Mouse (Mus musculus) E14TG2a.4 (cell line): ENCODE measurements at regions not wholly inside any gene's neighbourhood (a gene's known extent, or its start where the extent isn't known, plus 50 kb on each side); places are given as distances from the start of the nearest gene placed in this dataset.
A peak's percentile ranks its signal among the peaks of the same experiment; 100 is the strongest.

ENCODE experiments used
- H3K27me3 ChIP-seq: 2 replicates; pipeline ENCODE4 v1.6.1; 2014; ENCODE audit warnings: low read length, control low read depth; ENCODE audit not compliant: insufficient read depth
- H3K36me3 ChIP-seq: 2 replicates; pipeline ENCODE4 v1.6.1; 2014; ENCODE audit warnings: low read length, control low read depth; ENCODE audit not compliant: insufficient read depth
- H3K4me1 ChIP-seq: replicated peaks from 2 replicates; pipeline ENCODE4 v1.6.1; 2014; ENCODE audit warnings: low read depth, low read length, control low read depth
- H3K4me3 ChIP-seq: replicated peaks from 2 replicates; pipeline ENCODE4 v1.5.1; 2014; ENCODE audit warnings: mild to moderate bottlenecking, low read length
- H3K9me3 ChIP-seq: 2 replicates; pipeline ENCODE4 v1.6.1; 2014; ENCODE audit warnings: low read length, control low read depth
- CTCF ChIP-seq: conservative IDR thresholded peaks from 2 replicates; pipeline ENCODE4 v1.5.1; 2014; ENCODE audit warnings: low read length
- NANOG ChIP-seq: IDR thresholded peaks from 2 replicates; pipeline ENCODE4 v1.6.1; 2014; ENCODE audit warnings: borderline replicate concordance, low read length, mixed read lengths
- POU5F1 ChIP-seq: IDR thresholded peaks from 2 replicates; pipeline ENCODE4 v1.6.1; 2014; ENCODE audit warnings: low read length, borderline replicate concordance

GRCm38 (mm10) chr10:111583744-111584152 lies 77.7 kb downstream of the Phlda1 start:
- TF ChIP-seq NANOG, result no peak
- TF ChIP-seq POU5F1, result no peak
- TF ChIP-seq CTCF, result no peak

GRCm38 (mm10) chr10:111587891-111588611 lies 82.0 kb downstream of the Phlda1 start:
- Histone ChIP-seq H3K4me3 (no peak overlapping the region), H3K36me3 (no peaks in the 10 kb centered on the region), H3K27me3 (no peaks in the 10 kb centered on the region), H3K9me3 (no peaks in the 10 kb centered on the region), H3K4me1 (peaks cover 52% of the 10 kb centered on the region)
- TF ChIP-seq NANOG (no peak), CTCF (no peak), POU5F1 (no peak)

More at GRCm38 (mm10) chr10:111583744-111584152, 77.7 kb downstream of the Phlda1 start:
- peaks cover 5% of the 10 kb centered on the region for H3K27me3 ChIP-seq
- H3K9me3 ChIP-seq, result no peaks in the 10 kb centered on the region
- peaks cover 46% of the 10 kb centered on the region for H3K4me1 ChIP-seq
- H3K4me3 ChIP-seq, result no peak overlapping the region
- H3K36me3 ChIP-seq, result no peaks in the 10 kb centered on the region

- Histone ChIP-seq H3K27me3 (no peaks in the 10 kb centered on the region), H3K4me3 (no peak overlapping the region), H3K9me3 (no peaks in the 10 kb centered on the region), H3K4me1 (peaks cover 52% of the 10 kb centered on the region), H3K36me3 (no peaks in the 10 kb centered on the region)
- TF ChIP-seq CTCF (no peak), POU5F1 (no peak), NANOG (peak; percentile 29; the same call in 1 of the 2 replicates)
These were observed 83.1 kb downstream of the Phlda1 start for GRCm38 (mm10) chr10:111589186-111589585.

- H3K27me3 ChIP-seq, result peaks cover 9% of the 10 kb centered on the region
- H3K36me3 ChIP-seq, result no peaks in the 10 kb centered on the region
- no peak overlapping the region for H3K4me3 ChIP-seq
- peaks cover 73% of the 10 kb centered on the region for H3K4me1 ChIP-seq
- TF ChIP-seq POU5F1 (peak; percentile 58; the same call in 1 of the 2 replicates), CTCF (no peak), NANOG (peak; percentile 85; the same call in 1 of the 2 replicates)
- no peaks in the 10 kb centered on the region for H3K9me3 ChIP-seq
These were observed 86.5 kb downstream of the Phlda1 start for GRCm38 (mm10) chr10:111592416-111593149.

- Histone ChIP-seq H3K36me3 (no peaks in the 10 kb centered on the region), H3K4me1 (peaks cover 72% of the 10 kb centered on the region), H3K4me3 (no peak overlapping the region), H3K27me3 (peaks cover 9% of the 10 kb centered on the region), H3K9me3 (no peaks in the 10 kb centered on the region)
- TF ChIP-seq POU5F1 (no peak), NANOG (no peak), CTCF (no peak)
These were observed 87.2 kb downstream of the Phlda1 start for GRCm38 (mm10) chr10:111593280-111593679.

GRCm38 (mm10) chr10:111594171-111594570 lies 88.1 kb downstream of the Phlda1 start:
- Histone ChIP-seq H3K36me3 (no peaks in the 10 kb centered on the region), H3K4me1 (peaks cover 71% of the 10 kb centered on the region), H3K9me3 (no peaks in the 10 kb centered on the region), H3K4me3 (peak overlapping the region; percentile 72), H3K27me3 (peaks cover 9% of the 10 kb centered on the region)
- TF ChIP-seq CTCF (no peak), POU5F1 (no peak), NANOG (no peak)

- H3K9me3 ChIP-seq, result no peaks in the 10 kb centered on the region
- no peak for TF ChIP-seq POU5F1
- TF ChIP-seq CTCF, result no peak
- TF ChIP-seq NANOG, result no peak
- H3K27me3 ChIP-seq, result peaks cover 9% of the 10 kb centered on the region
- no peaks in the 10 kb centered on the region for H3K36me3 ChIP-seq
- peak overlapping the region; percentile 72 for H3K4me3 ChIP-seq
- peaks cover 70% of the 10 kb centered on the region for H3K4me1 ChIP-seq
These were observed 88.6 kb downstream of the Phlda1 start for GRCm38 (mm10) chr10:111594651-111595050.

- Histone ChIP-seq H3K9me3 (no peaks in the 10 kb centered on the region), H3K36me3 (no peaks in the 10 kb centered on the region), H3K4me1 (peaks cover 67% of the 10 kb centered on the region), H3K27me3 (peaks cover 10% of the 10 kb centered on the region), H3K4me3 (peak overlapping the region; percentile 72)
- TF ChIP-seq POU5F1 (no peak), CTCF (no peak), NANOG (no peak)
These were observed 89.5 kb downstream of the Phlda1 start for GRCm38 (mm10) chr10:111595513-111595995.

- TF ChIP-seq CTCF (no peak), NANOG (no peak), POU5F1 (no peak)
- H3K4me1 ChIP-seq, result peaks cover 43% of the 10 kb centered on the region
- no peaks in the 10 kb centered on the region for H3K36me3 ChIP-seq
- no peaks in the 10 kb centered on the region for H3K9me3 ChIP-seq
- peaks cover 14% of the 10 kb centered on the region for H3K27me3 ChIP-seq
- H3K4me3 ChIP-seq, result no peak overlapping the region
These were observed 92.6 kb downstream of the Phlda1 start for GRCm38 (mm10) chr10:111598650-111599049.
